In the genomic region with DNA sequence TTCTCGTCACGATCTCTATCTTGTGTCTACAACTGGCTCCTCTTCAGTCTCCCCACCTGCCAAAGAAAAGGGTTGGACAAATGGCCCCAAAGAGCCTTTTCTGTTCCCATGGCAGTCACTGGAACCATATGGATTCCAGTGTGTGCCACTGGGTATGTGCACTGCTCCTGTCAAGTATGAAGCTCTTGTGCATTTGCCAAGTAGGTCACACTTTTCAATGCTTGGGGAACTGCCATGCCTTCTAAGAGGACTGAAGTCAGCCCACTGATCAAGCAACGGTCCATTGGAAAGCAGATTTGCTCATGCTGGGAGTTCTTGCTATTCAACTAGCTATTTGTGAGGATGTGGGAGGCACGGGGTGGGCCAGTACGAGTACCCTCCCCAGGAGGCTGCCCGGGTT, we compare ENCODE assay signal across 19 mouse cellular contexts. TPM values are rescaled to one million over a fixed set of nuclear protein-coding genes. Genes with fewer than 3 reads are reported as not detected.
DNase-seq lines count a peak whose midpoint lies in the region; ATAC-seq and TF ChIP-seq lines count a peak whose summit lies in the region.
"Had no signal": no experiment of that assay in that cellular context is flagged by ENCODE, and none has a peak within 500 bp of the region (broad histone marks: within the 10 kb centered on the region; RNA-seq: fewer than 3 reads in every experiment).

No protein-coding gene starts in this region.

- TF ChIP-seq CTCF in left cerebral cortex, adult 2 months (IDR thresholded peaks at IDR 0.05), result no peak
- TF ChIP-seq CTCF in stomach, postnatal 0 days (IDR thresholded peaks at IDR 0.05; ENCODE audit: low read depth), result no peak

- DNase-seq in cerebellum, postnatal 14 days, result peak; percentile 40 to 43
- DNase-seq in cerebellum, adult 8-10 months, result no peak
- peak; percentile 31 for DNase-seq in left cerebral cortex, postnatal 4 days
- DNase-seq in left cerebral cortex, adult 2 months (ENCODE audit: extremely low spot score in 1 of 2, low spot score in 2 of 2), result no peak
- DNase-seq in Muller cell, postnatal 12 days (ENCODE audit: inconsistent ontology term), result peak; percentile 51
- DNase-seq in stomach, postnatal 0 days (ENCODE audit: low spot score), result no peak
- DNase-seq in gastrocnemius, postnatal 10 days, result no peak
- DNase-seq: adrenal gland, postnatal 14 days; heart, adult 18-20 months; heart, postnatal 14 days had no signal

- intact Hi-C loops in left cerebral cortex, postnatal 4 days (cut with DNase I), result no loop called here
- intact Hi-C loops in left cerebral cortex, adult 2 months (cut with DNase I), result no loop called here

- WGBS in stomach, postnatal 0 days, result 75% methylated on average over 6 of the region's 6 CpGs

- H3K27me3 ChIP-seq in stomach, postnatal 0 days (ENCODE audit: control insufficient read depth, insufficient read depth, low read length), result no peaks in the 10 kb centered on the region
- H3K27me3 ChIP-seq: hindbrain, embryonic 15.5 days had no signal

- no peak overlapping the region for H3K27ac ChIP-seq in left cerebral cortex, adult 2 months
- H3K27ac ChIP-seq in stomach, postnatal 0 days (replicated peaks), result peak overlapping the region; percentile 58
- H3K27ac ChIP-seq: embryonic facial prominence, embryonic 10.5 days; heart, embryonic 10.5 days; hindbrain, embryonic 15.5 days had no signal

- H3K9ac ChIP-seq in stomach, postnatal 0 days (ENCODE audit: low read length), result no peak overlapping the region
- H3K9ac ChIP-seq: hindbrain, embryonic 15.5 days had no signal

- no peak for ATAC-seq in stomach, postnatal 0 days (ENCODE audit: low FRiP score, low TSS enrichment)
- ATAC-seq: forebrain, embryonic 14.5 days; Patski had no signal

- no peak for TF ChIP-seq EP300 in stomach, postnatal 0 days (optimal IDR thresholded peaks at IDR 0.05)

- no peak overlapping the region for H3K4me3 ChIP-seq in left cerebral cortex, adult 2 months
- no peak overlapping the region for H3K4me3 ChIP-seq in stomach, postnatal 0 days (ENCODE audit: low read depth, low read length)
- H3K4me3 ChIP-seq: embryonic facial prominence, embryonic 10.5 days; heart, embryonic 10.5 days; hindbrain, embryonic 15.5 days had no signal

- H3K4me1 ChIP-seq in stomach, postnatal 0 days (replicated peaks; ENCODE audit: control insufficient read depth, insufficient read depth), result peaks cover 5% of the 10 kb centered on the region; the same call in 1 of the 2 replicates
- H3K4me1 ChIP-seq: embryonic facial prominence, embryonic 10.5 days; hindbrain, embryonic 15.5 days had no signal

- H3K9me3 ChIP-seq in stomach, postnatal 0 days (ENCODE audit: control insufficient read depth, low read length), result no peaks in the 10 kb centered on the region
- H3K9me3 ChIP-seq: embryonic facial prominence, embryonic 10.5 days; heart, embryonic 10.5 days; hindbrain, embryonic 15.5 days had no signal

- no peaks in the 10 kb centered on the region for H3K36me3 ChIP-seq in stomach, postnatal 0 days (ENCODE audit: control insufficient read depth, insufficient read depth, low read length)
- H3K36me3 ChIP-seq: embryonic facial prominence, embryonic 10.5 days; heart, embryonic 10.5 days; hindbrain, embryonic 15.5 days had no signal

- no peak overlapping the region for H3K4me2 ChIP-seq in stomach, postnatal 0 days (replicated peaks; ENCODE audit: low read depth)
- H3K4me2 ChIP-seq: hindbrain, embryonic 15.5 days had no signal

RNA-seq across cellular contexts. Expression of gene Tmprss13, which starts 2.6 kb away (rescaled TPM):
- total RNA-seq in left cerebral cortex, postnatal 4 days (2021), result not detected
- total RNA-seq in left cerebral cortex, adult 2 months (2021), result not detected
- polyA plus RNA-seq in stomach, postnatal 0 days (2015; fragmentation: Nextera tagmentation; extraction: Ambion mirVana), result 33.1 and 33.6 TPM in 2 replicates
- under 1 TPM; 0.07 to 0.19 TPM for total RNA-seq in gastrocnemius, postnatal 10 days (2021)
- total RNA-seq: hematopoietic stem cell, adult 5-6 weeks; MEL had no signal
- polyA plus RNA-seq: C2C12; cerebellum, adult 2 months; hindbrain, embryonic 15.5 days; Patski had no signal

RNA-seq across cellular contexts. Expression of gene Fxyd6, which starts 48.5 kb away (rescaled TPM):
- 100 to 1,000 TPM; 368 to 407 TPM for total RNA-seq in left cerebral cortex, postnatal 4 days (2021)
- total RNA-seq in left cerebral cortex, adult 2 months (2021), result 100 to 1,000 TPM; 106 to 107 TPM
- 50.3 and 66.9 TPM in 2 replicates for polyA plus RNA-seq in stomach, postnatal 0 days (2015; fragmentation: Nextera tagmentation; extraction: Ambion mirVana)
- total RNA-seq in gastrocnemius, postnatal 10 days (2021), result 10 to 100 TPM; 61.2 to 65.6 TPM
- total RNA-seq: hematopoietic stem cell, adult 5-6 weeks; MEL had no signal
- polyA plus RNA-seq: C2C12 had no signal

RNA-seq across cellular contexts. Expression of gene Il10ra, which starts 52.5 kb away (rescaled TPM):
- under 1 TPM; 0.87 to 0.90 TPM for total RNA-seq in left cerebral cortex, postnatal 4 days (2021)
- total RNA-seq in left cerebral cortex, adult 2 months (2021), result 1 to 10 TPM; 3.0 to 3.3 TPM
- polyA plus RNA-seq in stomach, postnatal 0 days (2015; fragmentation: Nextera tagmentation; extraction: Ambion mirVana), result 1.0 and 1.1 TPM in 2 replicates
- total RNA-seq in gastrocnemius, postnatal 10 days (2021), result 1 to 10 TPM in 1 of 2 experiments, under 1 TPM in 1; 0.80 to 1.0 TPM
- total RNA-seq: MEL had no signal
- polyA plus RNA-seq: C2C12, Patski had no signal

Comparison
In these comparisons a context has a peak if more than half of its experiments do, and no peak if none do; other contexts are left out.
1. DNase-seq: peak in cerebellum, postnatal 14 days (2 of 2), left cerebral cortex, postnatal 4 days (single experiment) and Muller cell, postnatal 12 days (single experiment); none in cerebellum, adult 8-10 months (single experiment), left cerebral cortex, adult 2 months (0 of 2), stomach, postnatal 0 days (single experiment) and gastrocnemius, postnatal 10 days (single experiment).